Mouse (Mus musculus): ENCODE measurements at regions not wholly inside any gene's neighbourhood (a gene's known extent, or its start where the extent isn't known, plus 50 kb on each side); places are given as distances from the start of the nearest gene placed in this dataset.

DNA sequence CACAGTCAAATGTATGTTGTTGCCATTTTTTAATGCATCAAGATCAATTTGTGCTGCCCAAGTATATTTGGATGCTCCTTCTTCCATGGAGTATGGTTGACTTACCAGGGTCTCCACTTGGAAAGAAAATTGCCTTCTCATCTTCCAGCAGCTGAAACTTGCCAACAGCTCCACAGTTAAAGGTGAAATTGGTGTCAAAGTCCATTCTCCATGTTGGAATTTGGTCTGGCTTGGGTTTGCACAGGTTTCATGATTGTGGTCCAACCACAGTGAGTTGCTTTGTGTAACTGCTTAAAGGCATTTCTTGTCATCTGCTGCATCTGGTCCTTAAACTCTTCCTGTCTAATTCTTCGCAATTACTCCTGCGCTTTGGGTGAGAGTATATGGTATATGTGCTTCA lies 634.3 kb downstream of the Nup35 start:
- DNase-seq (ENCODE audit: low read depth, low spot score), result no peak

DNA sequence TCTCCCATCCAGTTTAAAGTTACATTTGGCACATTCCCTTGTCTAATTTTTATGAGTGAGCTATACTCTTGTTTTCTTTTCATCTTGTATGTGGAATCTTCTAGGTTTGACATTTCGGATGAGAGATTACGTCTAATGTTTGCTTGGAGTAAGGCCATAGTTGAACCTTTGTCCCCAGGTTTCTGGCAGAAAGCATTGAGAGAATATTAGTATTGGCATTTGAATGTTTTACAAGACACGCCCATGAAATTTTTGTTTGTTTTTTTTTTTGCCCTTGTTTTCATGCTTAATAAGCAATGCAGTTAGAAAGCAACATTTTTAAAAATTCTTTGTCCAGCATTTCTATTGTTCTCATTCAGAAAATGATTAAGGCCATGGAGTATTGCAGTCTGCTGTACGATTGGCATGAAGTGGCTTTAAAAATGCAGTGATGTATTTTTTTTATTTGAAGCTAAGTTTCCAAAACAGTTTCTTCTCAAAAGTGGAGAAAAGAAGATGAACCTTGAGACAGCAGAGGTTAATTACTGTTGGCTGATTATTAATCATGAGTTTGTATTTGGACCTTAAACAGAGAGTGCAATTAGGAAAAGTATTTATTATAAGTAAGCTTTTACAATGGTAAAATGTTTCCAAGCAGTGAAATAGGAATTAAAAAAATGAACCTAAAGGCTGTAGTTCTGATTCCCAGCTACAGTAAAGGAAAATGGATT lies 645.2 kb downstream of the Nup35 start:
- DNase-seq (ENCODE audit: low read depth, low spot score), result no peak

DNA sequence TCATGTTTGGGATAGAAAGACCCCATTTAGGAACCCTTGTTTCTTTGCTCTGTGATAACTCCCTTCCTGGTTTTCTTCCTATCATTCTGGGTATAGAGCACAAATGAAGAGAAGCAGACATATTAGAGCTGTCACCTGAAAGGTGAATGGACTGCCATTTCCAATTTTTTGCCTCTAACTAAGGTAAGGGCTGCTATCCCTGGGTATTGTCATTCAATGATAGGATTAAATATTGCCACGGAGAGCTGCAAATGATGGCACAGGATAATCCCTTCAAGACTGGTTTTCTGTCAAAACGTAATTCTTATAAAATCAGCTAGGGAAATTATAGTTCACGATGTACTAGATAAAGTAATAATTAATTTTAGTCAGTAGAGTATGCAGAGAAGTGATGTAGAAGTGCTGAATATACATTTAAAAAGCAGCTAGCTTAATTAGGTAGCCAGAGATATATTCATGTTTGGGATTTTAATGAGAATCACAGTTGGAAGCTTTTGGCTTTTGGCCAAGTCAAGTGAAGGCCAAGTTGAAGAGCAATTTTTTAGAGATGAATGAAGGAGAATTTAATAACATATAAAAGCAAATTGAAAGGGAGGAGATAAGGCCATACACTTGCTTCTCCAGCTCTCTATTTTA lies 652.3 kb downstream of the Nup35 start:
- DNase-seq (ENCODE audit: low read depth, low spot score), result peak; percentile 5

DNA sequence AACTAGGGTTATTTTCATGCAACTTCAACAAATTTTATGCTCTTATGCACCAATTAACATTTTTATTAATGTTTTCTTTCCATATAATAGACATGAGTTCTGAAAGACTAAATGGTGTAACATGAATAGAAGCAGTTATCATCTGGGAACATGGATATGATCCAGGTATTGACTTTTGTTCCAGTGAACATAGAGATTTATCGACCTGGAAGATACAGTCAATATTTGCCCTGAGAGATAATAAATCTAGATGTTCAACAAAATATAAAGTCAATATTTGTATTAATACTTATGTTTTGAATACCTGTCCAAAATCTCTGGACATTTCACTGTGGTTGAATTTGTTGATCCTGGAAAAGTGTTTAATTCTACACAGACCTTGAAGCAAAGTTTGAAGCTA lies 653.9 kb downstream of the Nup35 start:
- no peak for DNase-seq (ENCODE audit: low read depth, low spot score)

DNA sequence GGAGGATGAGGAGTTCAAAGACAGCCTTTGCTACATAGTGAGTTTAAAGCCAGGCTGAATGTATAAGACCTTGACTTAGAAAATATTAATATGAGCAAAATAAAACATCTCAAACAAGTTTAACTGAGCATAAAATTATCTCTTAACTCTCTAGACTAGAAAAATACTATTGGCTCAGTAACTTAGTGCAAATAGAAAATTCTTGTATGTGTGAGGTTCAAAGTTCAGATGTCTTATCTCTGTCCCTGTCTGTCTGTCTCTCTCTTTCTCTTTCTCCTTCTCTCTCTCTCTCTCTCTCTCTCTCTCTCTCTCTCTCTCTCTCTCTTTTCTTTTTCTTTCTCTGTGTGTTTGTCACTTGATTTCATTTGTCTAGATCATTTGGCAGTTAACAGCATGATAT lies 655.5 kb downstream of the Nup35 start:
- no peak for DNase-seq (ENCODE audit: low read depth, low spot score)

DNA sequence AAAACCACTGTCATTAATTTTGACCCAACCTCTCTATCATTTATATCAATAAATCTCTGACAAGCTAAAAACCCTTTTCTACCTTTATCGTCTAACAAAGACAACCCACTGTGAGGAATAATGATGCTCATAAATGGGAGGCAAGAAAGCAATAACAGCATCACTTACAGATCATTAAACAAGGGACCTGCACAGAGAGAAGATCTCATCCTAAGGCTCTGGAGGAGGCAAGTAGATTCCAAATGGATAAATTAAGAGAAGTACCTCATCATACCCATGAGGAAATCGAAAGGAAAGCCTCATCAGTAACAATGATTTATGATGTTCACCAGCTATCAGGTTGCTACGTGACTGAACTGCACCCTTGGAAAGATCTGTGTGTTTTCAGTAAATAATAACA lies 670.4 kb downstream of the Nup35 start:
- DNase-seq (ENCODE audit: low read depth, low spot score), result no peak

DNA sequence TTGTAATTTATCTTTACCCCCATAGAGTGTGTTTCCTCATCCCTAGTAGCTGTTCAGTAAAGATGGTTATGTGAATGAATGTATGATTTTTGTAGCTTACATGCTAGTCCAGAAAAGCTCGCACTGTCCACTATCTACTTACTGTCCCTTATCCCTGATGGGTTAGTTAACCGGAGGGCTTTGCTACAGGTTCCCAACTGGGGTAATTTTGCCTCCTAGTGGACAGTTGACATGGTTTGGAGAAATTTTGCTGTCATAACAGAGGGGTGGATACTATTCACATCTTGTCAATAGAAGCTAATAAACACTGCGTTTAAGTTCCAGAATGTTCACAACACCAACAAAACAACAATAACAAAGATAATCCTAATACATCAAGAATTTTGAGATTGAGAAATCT lies 711.6 kb downstream of the Nup35 start:
- DNase-seq (ENCODE audit: low read depth, low spot score), result no peak

DNA sequence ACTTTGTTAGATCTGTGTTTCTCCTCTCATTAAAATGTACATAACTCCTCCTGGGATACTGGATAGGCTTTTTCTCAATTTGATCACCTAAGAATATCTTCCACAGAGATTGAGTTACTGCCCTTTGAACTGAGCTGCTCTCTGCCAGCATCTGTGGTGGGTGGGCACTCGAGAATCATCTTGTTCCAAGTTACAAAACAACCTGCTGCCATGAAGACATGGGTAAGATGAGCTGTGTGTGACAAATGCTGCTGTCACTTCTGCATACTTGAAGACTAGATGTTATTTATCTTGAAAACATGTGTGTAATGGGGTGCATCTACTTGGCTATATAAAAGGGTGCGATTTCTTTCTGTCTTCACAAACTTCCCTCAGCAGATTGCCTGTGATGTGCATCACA lies 716.0 kb upstream of the Zfp804a start:
- DNase-seq (ENCODE audit: low read depth, low spot score), result no peak

DNA sequence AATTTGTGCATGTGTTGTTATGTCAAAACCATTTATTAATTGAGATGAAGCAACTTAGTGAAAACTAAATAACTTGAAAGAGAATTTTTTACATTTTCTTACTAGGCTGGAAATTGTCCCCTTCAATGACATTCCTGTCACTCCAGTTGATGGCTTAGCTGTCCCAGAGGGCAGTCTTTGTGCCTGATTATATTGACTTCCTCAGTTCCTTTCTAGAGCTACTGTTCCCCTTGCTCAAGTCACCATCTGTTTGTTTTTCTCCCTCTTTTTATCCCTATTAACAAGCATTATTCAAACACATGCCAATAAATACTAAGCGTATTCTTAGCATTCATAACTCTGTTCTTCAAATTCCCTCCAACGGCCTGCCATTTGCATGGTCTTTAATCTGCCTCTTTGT lies 712.6 kb upstream of the Zfp804a start:
- DNase-seq (ENCODE audit: low read depth, low spot score), result no peak
